Mouse (Mus musculus): ENCODE measurements around the gene Tanc2. TPM values are rescaled to one million over a fixed set of nuclear protein-coding genes. Genes with fewer than 3 reads are reported as not detected.

Gene Tanc2
- polyA plus RNA-seq, 1 experiment = 8.0 TPM

DNA sequence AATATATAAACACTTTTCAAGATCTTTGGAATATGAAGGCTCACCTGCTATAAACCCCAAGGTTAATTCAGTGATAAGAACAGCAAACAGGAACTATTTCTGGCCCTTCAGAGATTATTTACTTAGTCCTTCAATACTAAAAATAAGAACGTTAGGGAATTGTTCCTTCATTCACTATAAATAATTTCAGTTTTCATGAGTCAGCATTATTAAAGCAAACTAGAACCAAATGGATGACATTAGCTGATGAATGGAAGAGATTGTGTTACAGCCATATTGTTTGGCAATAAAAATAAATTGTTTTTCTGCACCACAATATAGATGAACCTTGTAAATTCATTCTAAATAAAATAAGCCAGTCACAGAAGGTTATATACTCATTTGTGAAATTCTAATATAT lies 129.9 kb downstream of the Tanc2 start:
- Histone ChIP-seq H3K4me3 (ENCODE audit: low read depth, low read length) (no peak overlapping the region), H3K27me3 (ENCODE audit: control insufficient read depth, insufficient read depth, low read length, poor library complexity, severe bottlenecking) (no peaks in the 10 kb centered on the region), H3K36me3 (ENCODE audit: control insufficient read depth, insufficient read depth, low read length, poor library complexity, severe bottlenecking) (no peaks in the 10 kb centered on the region), H3K9me3 (replicated peaks; ENCODE audit: control insufficient read depth, insufficient read depth, low read length, poor library complexity, severe bottlenecking) (no peaks in the 10 kb centered on the region), H3K9ac (ENCODE audit: low read depth, poor library complexity, severe bottlenecking) (no peak overlapping the region), H3K4me1 (ENCODE audit: control insufficient read depth, insufficient read depth, low read length) (no peaks in the 10 kb centered on the region), H3K27ac (ENCODE audit: insufficient read depth, low read length) (no peak overlapping the region)
- TF ChIP-seq EP300 (IDR thresholded peaks at IDR 0.05; ENCODE audit: insufficient read depth, low read depth, low read length) (no peak), POLR2A (IDR thresholded peaks at IDR 0.05; ENCODE audit: insufficient read depth, low read length) (no peak), CTCF (IDR thresholded peaks at IDR 0.05; ENCODE audit: low read depth, low read length) (no peak)

DNA sequence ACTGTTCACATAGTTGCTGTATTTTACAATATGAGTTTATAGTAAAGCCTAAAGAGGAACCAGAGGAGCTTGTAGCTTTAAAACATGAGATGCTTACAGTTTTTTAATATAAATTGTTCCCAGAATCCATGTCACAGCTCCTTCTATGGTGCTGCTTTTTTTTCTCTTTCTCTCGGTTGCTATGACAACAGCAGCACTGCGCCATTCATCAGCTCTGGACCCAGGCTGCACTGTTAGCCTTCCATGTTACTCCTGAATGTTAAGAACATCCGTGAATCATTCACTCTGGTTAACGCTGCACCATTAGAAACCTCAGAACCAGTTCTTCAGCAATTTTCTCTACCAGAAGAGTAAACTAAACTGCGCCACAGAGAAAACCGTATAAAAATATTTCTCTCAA lies 141.8 kb downstream of the Tanc2 start:
- Histone ChIP-seq H3K4me1 (ENCODE audit: control insufficient read depth, insufficient read depth, low read length) (no peaks in the 10 kb centered on the region), H3K27me3 (ENCODE audit: control insufficient read depth, insufficient read depth, low read length, poor library complexity, severe bottlenecking) (no peaks in the 10 kb centered on the region), H3K9ac (ENCODE audit: low read depth, poor library complexity, severe bottlenecking) (no peak overlapping the region), H3K9me3 (replicated peaks; ENCODE audit: control insufficient read depth, insufficient read depth, low read length, poor library complexity, severe bottlenecking) (no peaks in the 10 kb centered on the region), H3K36me3 (ENCODE audit: control insufficient read depth, insufficient read depth, low read length, poor library complexity, severe bottlenecking) (no peaks in the 10 kb centered on the region), H3K4me3 (ENCODE audit: low read depth, low read length) (no peak overlapping the region), H3K27ac (ENCODE audit: insufficient read depth, low read length) (no peak overlapping the region)
- TF ChIP-seq POLR2A (IDR thresholded peaks at IDR 0.05; ENCODE audit: insufficient read depth, low read length) = no peak
- TF ChIP-seq CTCF (IDR thresholded peaks at IDR 0.05; ENCODE audit: low read depth, low read length) = no peak
- no peak for TF ChIP-seq EP300 (IDR thresholded peaks at IDR 0.05; ENCODE audit: insufficient read depth, low read depth, low read length)

DNA sequence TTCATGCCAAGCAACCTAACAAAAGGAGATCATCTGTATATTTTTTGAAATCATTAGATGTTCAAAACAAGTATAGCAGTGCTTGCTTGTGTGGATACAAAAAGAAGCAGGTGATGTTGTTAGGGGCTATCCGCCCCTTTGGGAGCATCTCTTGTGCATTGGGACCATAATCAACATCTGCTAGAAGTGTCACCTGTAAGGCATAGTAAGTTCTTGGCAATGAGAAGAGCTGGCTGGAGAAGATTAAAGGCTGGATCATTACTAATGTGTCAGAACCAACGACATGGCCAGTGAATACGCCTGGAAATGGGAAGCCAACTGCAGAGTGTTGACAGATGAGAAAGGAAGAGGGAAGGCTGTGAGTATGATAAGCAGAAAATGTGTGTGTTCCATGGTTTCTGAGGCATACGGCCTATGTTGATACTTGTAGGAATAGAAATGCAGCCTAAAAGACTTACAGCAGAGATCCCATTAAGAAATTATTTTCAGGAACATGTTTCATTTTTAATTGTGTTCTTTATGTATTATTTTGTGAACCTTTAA lies 142.3 kb downstream of the Tanc2 start:
- TF ChIP-seq CTCF (IDR thresholded peaks at IDR 0.05; ENCODE audit: low read depth, low read length) = no peak
- Histone ChIP-seq H3K27me3 (ENCODE audit: control insufficient read depth, insufficient read depth, low read length, poor library complexity, severe bottlenecking) (no peaks in the 10 kb centered on the region), H3K4me1 (ENCODE audit: control insufficient read depth, insufficient read depth, low read length) (no peaks in the 10 kb centered on the region), H3K4me3 (ENCODE audit: low read depth, low read length) (no peak overlapping the region), H3K9me3 (replicated peaks; ENCODE audit: control insufficient read depth, insufficient read depth, low read length, poor library complexity, severe bottlenecking) (no peaks in the 10 kb centered on the region), H3K27ac (ENCODE audit: insufficient read depth, low read length) (no peak overlapping the region), H3K36me3 (ENCODE audit: control insufficient read depth, insufficient read depth, low read length, poor library complexity, severe bottlenecking) (no peaks in the 10 kb centered on the region), H3K9ac (ENCODE audit: low read depth, poor library complexity, severe bottlenecking) (no peak overlapping the region)

DNA sequence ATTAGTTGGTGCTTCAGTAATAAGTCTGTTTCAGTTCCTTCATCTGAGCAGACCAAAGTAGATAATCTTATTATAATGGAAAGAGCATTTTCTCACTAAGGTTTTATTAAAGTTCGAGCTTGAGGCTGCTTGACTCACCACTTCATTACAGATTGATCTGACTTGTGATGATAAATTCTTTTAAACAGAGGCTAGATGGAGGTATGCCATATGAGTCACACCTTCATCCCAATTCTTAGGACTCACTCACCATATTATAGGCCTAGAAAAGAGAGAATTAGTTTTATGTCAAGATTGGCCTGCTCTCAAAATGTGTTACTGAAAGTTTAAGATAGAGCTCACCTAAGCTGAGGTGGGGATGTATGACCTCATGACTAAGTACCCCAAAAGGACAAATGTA lies 153.4 kb downstream of the Tanc2 start:
- Histone ChIP-seq H3K36me3 (ENCODE audit: control insufficient read depth, insufficient read depth, low read length, poor library complexity, severe bottlenecking) (no peaks in the 10 kb centered on the region), H3K9ac (ENCODE audit: low read depth, poor library complexity, severe bottlenecking) (no peak overlapping the region), H3K27me3 (ENCODE audit: control insufficient read depth, insufficient read depth, low read length, poor library complexity, severe bottlenecking) (no peaks in the 10 kb centered on the region), H3K27ac (ENCODE audit: insufficient read depth, low read length) (no peak overlapping the region), H3K9me3 (replicated peaks; ENCODE audit: control insufficient read depth, insufficient read depth, low read length, poor library complexity, severe bottlenecking) (no peaks in the 10 kb centered on the region), H3K4me1 (ENCODE audit: control insufficient read depth, insufficient read depth, low read length) (no peaks in the 10 kb centered on the region), H3K4me3 (ENCODE audit: low read depth, low read length) (no peak overlapping the region)
- TF ChIP-seq EP300 (IDR thresholded peaks at IDR 0.05; ENCODE audit: insufficient read depth, low read depth, low read length) = no peak

DNA sequence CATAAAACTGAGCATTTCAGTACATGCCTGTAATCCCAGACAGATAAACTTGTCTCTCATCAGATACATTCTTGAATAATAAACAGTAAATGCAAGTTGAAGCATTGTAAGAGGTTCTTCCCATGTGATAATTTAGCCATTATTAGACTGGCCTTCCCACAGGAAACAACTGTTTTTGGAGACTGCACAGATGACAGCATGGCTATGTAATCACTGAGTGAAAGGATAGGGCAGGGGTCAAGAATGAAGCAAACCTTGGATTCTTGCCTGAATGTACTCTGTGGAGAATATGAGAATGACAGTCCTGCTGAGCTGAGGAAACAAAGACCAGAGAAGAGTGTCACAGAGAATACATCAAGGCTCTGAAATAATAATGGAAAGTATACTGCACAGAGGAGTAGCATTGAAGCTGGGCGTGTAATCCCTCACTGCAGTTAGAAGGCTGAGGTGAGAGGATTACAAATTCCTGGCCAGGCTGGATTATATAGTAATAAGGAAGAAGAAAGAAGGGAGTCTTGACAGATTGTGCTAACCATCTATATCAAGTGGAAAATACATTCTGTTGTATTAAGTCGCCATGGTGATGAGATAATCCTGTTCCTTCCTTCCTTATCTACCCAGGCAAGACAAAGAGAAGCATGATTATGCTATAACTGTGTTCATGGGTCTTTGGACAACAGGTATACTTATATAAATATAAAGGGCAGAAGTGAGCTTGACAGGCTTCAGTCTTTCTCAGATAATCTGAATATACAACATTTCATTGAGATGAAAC lies 159.7 kb downstream of the Tanc2 start:
- Histone ChIP-seq H3K36me3 (ENCODE audit: control insufficient read depth, insufficient read depth, low read length, poor library complexity, severe bottlenecking) (no peaks in the 10 kb centered on the region), H3K9ac (ENCODE audit: low read depth, poor library complexity, severe bottlenecking) (no peak overlapping the region), H3K27me3 (ENCODE audit: control insufficient read depth, insufficient read depth, low read length, poor library complexity, severe bottlenecking) (no peaks in the 10 kb centered on the region), H3K9me3 (replicated peaks; ENCODE audit: control insufficient read depth, insufficient read depth, low read length, poor library complexity, severe bottlenecking) (no peaks in the 10 kb centered on the region), H3K27ac (ENCODE audit: insufficient read depth, low read length) (no peak overlapping the region), H3K4me3 (ENCODE audit: low read depth, low read length) (no peak overlapping the region), H3K4me1 (ENCODE audit: control insufficient read depth, insufficient read depth, low read length) (no peaks in the 10 kb centered on the region)
- no peak for TF ChIP-seq POLR2A (IDR thresholded peaks at IDR 0.05; ENCODE audit: insufficient read depth, low read length)
- no peak for TF ChIP-seq EP300 (IDR thresholded peaks at IDR 0.05; ENCODE audit: insufficient read depth, low read depth, low read length)
- no peak for TF ChIP-seq CTCF (IDR thresholded peaks at IDR 0.05; ENCODE audit: low read depth, low read length)

DNA sequence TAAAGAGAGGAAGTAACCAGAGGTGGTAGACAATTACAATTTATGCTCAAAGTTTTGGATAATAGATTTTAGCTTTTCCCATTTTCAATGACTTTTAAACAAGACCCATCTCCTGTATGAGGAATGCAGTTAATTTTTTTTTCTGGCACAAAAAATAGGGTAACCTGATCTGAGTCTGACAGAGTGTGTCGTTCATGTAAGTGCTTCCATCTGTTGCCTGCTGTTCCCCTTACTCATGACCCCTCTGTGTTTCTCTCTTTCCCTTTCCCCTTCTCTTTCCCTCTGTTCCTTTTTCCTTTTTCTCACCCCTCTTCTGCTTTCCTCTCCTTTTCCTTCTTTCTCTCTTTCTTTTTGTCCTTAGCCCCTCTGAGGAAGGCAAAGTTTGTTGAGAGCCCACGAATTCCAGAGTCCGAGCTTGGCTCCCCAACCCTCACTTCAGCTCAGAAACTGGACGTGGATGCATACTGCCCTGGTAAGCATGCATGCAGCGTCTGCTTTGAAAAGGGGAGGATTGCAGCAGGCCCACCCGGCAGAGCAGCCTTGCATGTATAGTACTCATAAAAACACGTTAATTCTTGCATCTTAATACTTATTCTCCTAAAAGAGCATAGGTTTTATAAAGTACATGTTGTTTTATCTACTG lies 168.9 kb downstream of the Tanc2 start:
- H3K9me3 ChIP-seq (replicated peaks; ENCODE audit: control insufficient read depth, insufficient read depth, low read length, poor library complexity, severe bottlenecking) = no peaks in the 10 kb centered on the region
- no peak for TF ChIP-seq POLR2A (IDR thresholded peaks at IDR 0.05; ENCODE audit: insufficient read depth, low read length)
- no peak for TF ChIP-seq CTCF (IDR thresholded peaks at IDR 0.05; ENCODE audit: low read depth, low read length)
- no peaks in the 10 kb centered on the region for H3K27me3 ChIP-seq (ENCODE audit: control insufficient read depth, insufficient read depth, low read length, poor library complexity, severe bottlenecking)
- no peak overlapping the region for H3K4me3 ChIP-seq (ENCODE audit: low read depth, low read length)
- H3K36me3 ChIP-seq (ENCODE audit: control insufficient read depth, insufficient read depth, low read length, poor library complexity, severe bottlenecking) = no peaks in the 10 kb centered on the region
- H3K9ac ChIP-seq (ENCODE audit: low read depth, poor library complexity, severe bottlenecking) = no peak overlapping the region
- no peak overlapping the region for H3K27ac ChIP-seq (ENCODE audit: insufficient read depth, low read length)
- H3K4me1 ChIP-seq (ENCODE audit: control insufficient read depth, insufficient read depth, low read length) = no peaks in the 10 kb centered on the region

Data from ES-Bruce4 (cell line).